Mouse (Mus musculus) MEL (cell line): ENCODE data around the gene Clpb. TPM values are rescaled to one million over a fixed set of nuclear protein-coding genes. Genes with fewer than 3 reads are reported as not detected.

ENCODE experiments used
- DNase-seq: peaks from one replicate; pipeline ENCODE4 v3.0.0; 2011; ENCODE audit warnings: low read depth, low spot score
- H3K27ac ChIP-seq: 2 replicates; pipeline ENCODE4 v1.5.1; 2012; ENCODE audit warnings: low read depth, mild to moderate bottlenecking, control low read depth, low read length, moderate library complexity; ENCODE audit not compliant: control insufficient read depth
- H3K27me3 ChIP-seq, 2 experiments: fragments of 150-350 bp in 1 of 2; sonication (generic) in 1 of 2; 2 replicates each; pipeline ENCODE4 v1.6.1; 2012; ENCODE audit warnings: low read length in 2 of 2, mild to moderate bottlenecking in 2 of 2, improper control_type of control experiment in 1 of 2, moderate library complexity in 1 of 2; ENCODE audit not compliant: insufficient read depth in 2 of 2, control insufficient read depth in 1 of 2
- H3K36me3 ChIP-seq, 2 experiments: 2 replicates each; pipeline ENCODE4 v1.6.1; 2012 to 2014; ENCODE audit warnings: low read length in 2 of 2, improper control_type of control experiment in 1 of 2, inconsistent platforms in 1 of 2, mild to moderate bottlenecking in 1 of 2; ENCODE audit not compliant: insufficient read depth in 2 of 2, control insufficient read depth in 1 of 2
- H3K4me1 ChIP-seq, 2 experiments: fragments of 150-350 bp in 1 of 2; sonication (generic) in 1 of 2; 2 replicates each; pipeline ENCODE4 v1.6.1; 2012; ENCODE audit warnings: low read length in 2 of 2, improper control_type of control experiment in 1 of 2, mild to moderate bottlenecking in 1 of 2; ENCODE audit not compliant: insufficient read depth in 2 of 2, control insufficient read depth in 1 of 2
- H3K4me3 ChIP-seq, 2 experiments: fragments of 150-350 bp in 1 of 2; sonication (generic) in 1 of 2; 2 replicates each; pipeline ENCODE4 v1.5.1; 2012; ENCODE audit warnings: low read depth in 2 of 2, low read length in 2 of 2, mild to moderate bottlenecking in 2 of 2, moderate library complexity in 2 of 2, control low read depth in 1 of 2, improper control_type of control experiment in 1 of 2; ENCODE audit not compliant: control insufficient read depth in 1 of 2, insufficient read depth in 1 of 2
- H3K79me2 ChIP-seq: 2 replicates; pipeline ENCODE4 v1.6.1; 2012; ENCODE audit warnings: mild to moderate bottlenecking, low read length, moderate library complexity; ENCODE audit not compliant: control insufficient read depth, poor library complexity, insufficient read depth
- H3K9ac ChIP-seq: 2 replicates; pipeline ENCODE4 v1.6.1; 2012; ENCODE audit warnings: low read depth, mild to moderate bottlenecking, control low read depth, low read length, moderate library complexity; ENCODE audit not compliant: control insufficient read depth, poor library complexity, severe bottlenecking
- H3K9me3 ChIP-seq: fragments of 150-350 bp; sonication (generic); replicated peaks from 2 replicates; pipeline ENCODE4 v1.6.1; 2012; ENCODE audit warnings: mild to moderate bottlenecking, low read length, improper control_type of control experiment, moderate library complexity; ENCODE audit not compliant: insufficient read depth
- CHD2 ChIP-seq: IDR thresholded peaks from 2 replicates; pipeline ENCODE4 v1.6.1; 2011; ENCODE audit warnings: low read length, improper control_type of control experiment
- CTCF ChIP-seq, 3 experiments: IDR thresholded peaks in 2 of 3; conservative IDR thresholded peaks in 1 of 3; 2 replicates each; pipeline ENCODE4 v1.5.1; 2011 to 2012; ENCODE audit warnings: low read length in 3 of 3, low read depth in 2 of 3, mild to moderate bottlenecking in 2 of 3, improper control_type of control experiment in 1 of 3, inconsistent platforms in 1 of 3, mixed read lengths in 1 of 3, moderate library complexity in 1 of 3; ENCODE audit not compliant: control insufficient read depth in 1 of 3, insufficient read depth in 1 of 3, poor library complexity in 1 of 3, severe bottlenecking in 1 of 3
- ELF1 ChIP-seq: IDR thresholded peaks from 2 replicates; pipeline ENCODE4 v1.6.1; 2014; ENCODE audit warnings: low read depth, mild to moderate bottlenecking, inconsistent platforms, low read length, improper control_type of control experiment, moderate library complexity
- EP300 ChIP-seq, 2 experiments: IDR thresholded peaks; 2 replicates each; pipeline ENCODE4 v1.6.1; 2011; ENCODE audit warnings: improper control_type of control experiment in 2 of 2, low read length in 2 of 2, low read depth in 1 of 2, mild to moderate bottlenecking in 1 of 2
- GATA1 ChIP-seq: IDR thresholded peaks from 2 replicates; pipeline ENCODE4 v1.6.1; 2011; ENCODE audit warnings: low read depth, low read length, improper control_type of control experiment
- JUND ChIP-seq: IDR thresholded peaks from 2 replicates; pipeline ENCODE4 v1.6.1; 2011; ENCODE audit warnings: low read depth, mild to moderate bottlenecking, improper control_type of control experiment, low read length
- KAT2A ChIP-seq: conservative IDR thresholded peaks from 2 replicates; pipeline ENCODE4 v1.6.1; 2012; ENCODE audit warnings: low read depth, low read length, improper control_type of control experiment, inconsistent platforms
- MAFK ChIP-seq: IDR thresholded peaks from 2 replicates; pipeline ENCODE4 v1.6.1; 2011; ENCODE audit warnings: low read depth, mild to moderate bottlenecking, low read length, improper control_type of control experiment, borderline replicate concordance
- MAX ChIP-seq: IDR thresholded peaks from 2 replicates; pipeline ENCODE4 v1.6.1; 2011; ENCODE audit warnings: low read length, improper control_type of control experiment
- MAZ ChIP-seq: IDR thresholded peaks from 2 replicates; pipeline ENCODE4 v1.6.1; 2012; ENCODE audit warnings: low read depth, mild to moderate bottlenecking, inconsistent platforms, low read length, improper control_type of control experiment
- MEF2A ChIP-seq: IDR thresholded peaks from 2 replicates; pipeline ENCODE4 v1.6.1; 2014; ENCODE audit warnings: low read depth, mild to moderate bottlenecking, inconsistent platforms, low read length, improper control_type of control experiment; ENCODE audit not compliant: poor library complexity, insufficient replicate concordance, severe bottlenecking; ENCODE audit errors: extremely low read depth
- MXI1 ChIP-seq: IDR thresholded peaks from 2 replicates; pipeline ENCODE4 v1.6.1; 2011; ENCODE audit warnings: mild to moderate bottlenecking, low read depth, low read length, improper control_type of control experiment
- MYB ChIP-seq: IDR thresholded peaks from 2 replicates; pipeline ENCODE4 v1.6.1; 2011; ENCODE audit warnings: mild to moderate bottlenecking, low read depth, low read length, improper control_type of control experiment
- MYC ChIP-seq: IDR thresholded peaks from 2 replicates; pipeline ENCODE4 v1.6.1; 2011; ENCODE audit warnings: low read depth, mild to moderate bottlenecking, low read length, improper control_type of control experiment, moderate library complexity
- POLR2A ChIP-seq, 2 experiments: IDR thresholded peaks; 2 replicates each; pipeline ENCODE4 v1.6.1; 2011 to 2012; ENCODE audit warnings: low read length in 2 of 2, mild to moderate bottlenecking in 2 of 2, control low read depth in 1 of 2, improper control_type of control experiment in 1 of 2, low read depth in 1 of 2, moderate library complexity in 1 of 2; ENCODE audit not compliant: control insufficient read depth in 1 of 2, insufficient read depth in 1 of 2, poor library complexity in 1 of 2
- POLR2AphosphoS5 ChIP-seq: IDR thresholded peaks from 2 replicates; pipeline ENCODE4 v1.6.1; 2012; ENCODE audit warnings: low read depth, borderline replicate concordance, mild to moderate bottlenecking, inconsistent platforms, low read length, moderate library complexity, mixed read lengths
- RAD21 ChIP-seq: IDR thresholded peaks from 2 replicates; pipeline ENCODE4 v1.6.1; 2011; ENCODE audit warnings: mild to moderate bottlenecking, low read depth, low read length, improper control_type of control experiment
- RCOR1 ChIP-seq: IDR thresholded peaks from 2 replicates; pipeline ENCODE4 v1.6.1; 2012; ENCODE audit warnings: low read depth, mild to moderate bottlenecking, inconsistent platforms, low read length, improper control_type of control experiment
- SIN3A ChIP-seq: IDR thresholded peaks from 2 replicates; pipeline ENCODE4 v1.6.1; 2012; ENCODE audit warnings: low read length, improper control_type of control experiment, inconsistent platforms
- TAL1 ChIP-seq: IDR thresholded peaks from 2 replicates; pipeline ENCODE4 v1.6.1; 2012; ENCODE audit warnings: mild to moderate bottlenecking, inconsistent platforms, low read length, moderate library complexity, mixed read lengths
- TCF12 ChIP-seq: IDR thresholded peaks from 2 replicates; pipeline ENCODE4 v1.6.1; 2014; ENCODE audit warnings: low read depth, mild to moderate bottlenecking, inconsistent platforms, low read length, improper control_type of control experiment, moderate library complexity
- USF1 ChIP-seq: IDR thresholded peaks from 2 replicates; pipeline ENCODE4 v1.6.1; 2014; ENCODE audit warnings: low read depth, mild to moderate bottlenecking, inconsistent platforms, low read length, improper control_type of control experiment, moderate library complexity
- USF2 ChIP-seq, 2 experiments: IDR thresholded peaks; 2 replicates each; pipeline ENCODE4 v1.6.1; 2011 to 2012; ENCODE audit warnings: improper control_type of control experiment in 2 of 2, low read length in 2 of 2, borderline replicate concordance in 1 of 2, inconsistent platforms in 1 of 2, low read depth in 1 of 2, mild to moderate bottlenecking in 1 of 2; ENCODE audit not compliant: insufficient read depth in 1 of 2
- ZKSCAN1 ChIP-seq: IDR thresholded peaks from 2 replicates; pipeline ENCODE4 v1.6.1; 2012; ENCODE audit warnings: low read depth, mild to moderate bottlenecking, inconsistent platforms, low read length, improper control_type of control experiment, moderate library complexity
- ZMIZ1 ChIP-seq: IDR thresholded peaks from 2 replicates; pipeline ENCODE4 v1.6.1; 2012; ENCODE audit warnings: low read depth, mild to moderate bottlenecking, inconsistent platforms, low read length, improper control_type of control experiment, moderate library complexity
- ZNF384 ChIP-seq: IDR thresholded peaks from 2 replicates; pipeline ENCODE4 v1.6.1; 2012; ENCODE audit warnings: low read depth, mild to moderate bottlenecking, inconsistent platforms, low read length, improper control_type of control experiment
- polyA plus RNA-seq, 2 experiments: library from polyadenylated mRNA; stranded (reverse) in 1 of 2; unstranded in 1 of 2; fragments of >175 nt in 1 of 2; fragments of >200 nt in 1 of 2; gene quantifications; 2 replicates each; pipeline versions ENCODE4 v1.2.1 to v1.2.4; 2012; ENCODE audit warnings: low replicate concordance in 2 of 2, low read depth in 1 of 2; ENCODE audit not compliant: insufficient read length in 2 of 2, insufficient read depth in 1 of 2, missing spikeins in 1 of 2
- total RNA-seq: library from RNA; depleted of rRNA; stranded (reverse); fragments of 300-350 nt; gene quantifications from 2 replicates; pipeline ENCODE4 v1.2.3, GENCODE M21; 2012

Clpb gene
- total and polyA plus RNA-seq, 3 experiments = 59.0 to 71.5 TPM; not detected in 1

DNA sequence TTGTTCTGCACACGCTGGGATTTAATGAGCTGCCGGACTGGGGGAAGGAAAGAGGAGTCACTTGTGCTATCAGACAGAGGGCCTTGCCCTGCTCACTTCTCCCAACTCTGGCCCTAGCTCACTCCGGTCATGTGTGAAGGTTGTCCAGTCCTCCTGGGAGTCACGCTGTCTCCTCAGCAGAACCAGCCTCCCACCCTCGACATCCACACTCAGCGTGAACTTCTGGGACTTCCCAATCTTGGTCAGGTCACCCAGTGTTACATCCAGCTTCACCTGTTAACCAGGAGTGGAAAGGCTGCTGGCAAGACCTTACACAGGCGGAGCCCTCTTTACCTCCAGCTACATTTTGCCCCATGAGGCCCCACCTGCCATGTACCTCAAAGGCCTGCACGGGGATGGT, 168.0 kb downstream of the Clpb start:
- DNase-seq = no peak
- no peaks in the 10 kb centered on the region; the same call in 1 of the 2 replicates for H3K79me2 ChIP-seq
- H3K4me3 ChIP-seq = no peak overlapping the region
- no peaks in the 10 kb centered on the region for H3K9me3 ChIP-seq
- H3K4me1 ChIP-seq = 0 out of 4 replicates have a peak, but pooled peaks cover 0 to 5% of the 10 kb centered on the region in 2 experiments
- TF ChIP-seq MEF2A (no peak), CHD2 (no peak), MYC (no peak), ZKSCAN1 (no peak)
- H3K27ac ChIP-seq = no peak overlapping the region
- H3K9ac ChIP-seq = no peak overlapping the region
- no peaks in the 10 kb centered on the region for H3K36me3 ChIP-seq
- no peaks in the 10 kb centered on the region for H3K27me3 ChIP-seq

DNA sequence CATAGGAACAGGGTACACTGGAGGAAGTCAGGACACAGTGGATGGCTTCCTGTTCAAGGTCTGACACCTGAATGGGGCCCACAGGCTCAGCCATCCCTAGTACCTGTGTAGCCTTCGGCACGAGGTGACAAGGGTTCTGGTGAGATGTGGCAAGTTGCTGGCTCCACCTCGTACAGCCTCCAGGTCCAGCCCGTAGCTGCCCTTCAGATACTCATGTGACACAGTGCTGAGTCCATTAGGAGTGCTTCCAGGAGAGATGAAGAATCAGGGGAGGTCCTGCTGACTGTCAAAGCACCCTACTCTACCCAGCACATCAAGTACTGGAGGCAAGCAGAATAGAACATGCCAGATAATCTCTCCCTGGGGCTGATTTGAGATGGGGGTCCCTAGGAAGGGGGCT, 168.9 kb downstream of the Clpb start:
- H3K36me3 ChIP-seq = no peaks in the 10 kb centered on the region

DNA sequence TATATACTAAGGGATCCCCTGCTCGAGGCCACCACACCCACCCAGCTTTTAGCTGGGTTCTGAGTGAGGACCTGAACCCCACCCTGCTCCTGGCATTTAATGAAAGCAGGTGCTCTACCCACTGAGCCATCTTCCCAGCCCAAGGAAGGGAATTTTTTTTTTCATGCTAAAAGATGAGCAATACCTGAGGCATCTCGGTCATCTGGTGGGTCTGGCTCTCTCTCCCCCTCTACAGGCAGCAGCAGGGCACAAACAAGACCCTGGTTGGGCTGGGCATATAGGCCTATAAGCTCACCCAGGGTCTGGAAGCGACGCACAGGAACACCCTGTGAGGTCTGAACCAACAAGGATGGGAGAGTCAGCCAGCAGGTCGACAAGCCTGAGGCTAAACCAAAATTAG, 169.9 kb downstream of the Clpb start:
- no peak for DNase-seq
- H3K36me3 ChIP-seq = no peaks in the 10 kb centered on the region
- TF ChIP-seq POLR2A (IDR thresholded peaks at IDR 0.05; ENCODE audit: control insufficient read depth in 1 of 2, insufficient read depth in 1 of 2, low read depth in 1 of 2, low read length in 2 of 2, poor library complexity in 1 of 2) (no peak), MAX (no peak), MYB (no peak), MXI1 (no peak), EP300 (IDR thresholded peaks at IDR 0.05; ENCODE audit: low read depth in 1 of 2, low read length in 2 of 2) (no peak), RAD21 (no peak), TCF12 (no peak), ZNF384 (no peak), GATA1 (no peak), MAZ (no peak), MAFK (no peak), ZMIZ1 (no peak), CTCF (IDR thresholded peaks at IDR 0.05 in 2 of 3, conservative IDR thresholded peaks at IDR 0.05 in 1 of 3; ENCODE audit: control insufficient read depth in 1 of 3, insufficient read depth in 1 of 3, low read depth in 2 of 3, low read length in 3 of 3, poor library complexity in 1 of 3, severe bottlenecking in 1 of 3) (no peak), SIN3A (no peak), JUND (no peak), ZKSCAN1 (no peak), CHD2 (no peak)
- no peaks in the 10 kb centered on the region for H3K9me3 ChIP-seq
- peaks cover 3% of the 10 kb centered on the region; the same call in 1 of the 2 replicates for H3K79me2 ChIP-seq
- no peak overlapping the region for H3K4me3 ChIP-seq
- H3K9ac ChIP-seq = no peak overlapping the region
- no peak overlapping the region for H3K27ac ChIP-seq
- H3K4me1 ChIP-seq = 0 out of 4 replicates have a peak, but pooled peaks cover 0 to 5% of the 10 kb centered on the region in 2 experiments
- H3K27me3 ChIP-seq = no peaks in the 10 kb centered on the region

More for the DNA sequence above, 168.9 kb downstream of the Clpb start:
- 0 out of 4 replicates have a peak, but pooled peaks cover 0 to 5% of the 10 kb centered on the region in 2 experiments for H3K4me1 ChIP-seq
- no peak overlapping the region for H3K27ac ChIP-seq
- peaks cover 3% of the 10 kb centered on the region; the same call in 1 of the 2 replicates for H3K79me2 ChIP-seq
- H3K27me3 ChIP-seq = no peaks in the 10 kb centered on the region
- TF ChIP-seq SIN3A (no peak), POLR2AphosphoS5 (no peak), ELF1 (no peak), MEF2A (no peak), CTCF (IDR thresholded peaks at IDR 0.05 in 2 of 3, conservative IDR thresholded peaks at IDR 0.05 in 1 of 3; ENCODE audit: control insufficient read depth in 1 of 3, insufficient read depth in 1 of 3, low read depth in 2 of 3, low read length in 3 of 3, poor library complexity in 1 of 3, severe bottlenecking in 1 of 3) (no peak), RCOR1 (no peak), USF2 (IDR thresholded peaks at IDR 0.05; ENCODE audit: borderline replicate concordance in 1 of 2, insufficient read depth in 1 of 2, low read depth in 1 of 2, low read length in 2 of 2) (no peak), USF1 (no peak), KAT2A (no peak), MXI1 (no peak), RAD21 (no peak), MAZ (no peak), TAL1 (no peak)
- no peak overlapping the region for H3K4me3 ChIP-seq
- no peaks in the 10 kb centered on the region for H3K9me3 ChIP-seq
- no peak overlapping the region for H3K9ac ChIP-seq
- DNase-seq = no peak
